Mouse (Mus musculus): ENCODE measurements at regions not wholly inside any gene's neighbourhood (a gene's known extent, or its start where the extent isn't known, plus 50 kb on each side); places are given as distances from the start of the nearest gene placed in this dataset. TPM values are rescaled to one million over a fixed set of nuclear protein-coding genes. Genes with fewer than 3 reads are reported as not detected.
"Not testable (repeated sequence)": the region's sequence is repeated elsewhere in the genome, so short reads cannot be mapped to it uniquely, and the experiment has no call there.

DNA sequence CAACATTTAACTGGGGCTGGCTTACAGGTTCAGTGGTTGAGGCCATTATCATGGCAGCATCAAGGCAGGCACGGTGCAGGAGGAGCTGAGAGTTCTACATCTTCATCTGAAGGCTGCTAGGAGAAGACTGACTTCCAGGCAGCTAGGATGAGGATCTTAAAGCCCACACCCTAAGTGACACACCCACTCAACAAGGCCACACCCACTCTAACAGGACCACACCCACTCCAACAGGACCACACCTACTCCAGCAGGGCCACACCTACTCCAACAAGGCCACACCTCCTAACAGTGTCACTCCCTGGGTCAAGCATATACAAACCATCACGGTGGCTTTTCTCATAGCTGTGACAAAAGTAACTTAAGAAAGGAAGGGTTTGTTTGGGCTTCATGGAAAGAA is 68.0 kb upstream of the Med13l start:
- not testable (repeated sequence) for H3K36me3 ChIP-seq; H3K4me3 ChIP-seq (replicated peaks); H3K27ac ChIP-seq (replicated peaks); H3K9me3 ChIP-seq (replicated peaks); H3K4me2 ChIP-seq; H3K27me3 ChIP-seq (replicated peaks); H3K9ac ChIP-seq (replicated peaks); ATAC-seq (ENCODE audit: low FRiP score)
- peaks cover 11% of the 10 kb centered on the region for H3K4me1 ChIP-seq
- WGBS: 76% methylated on average over 2 of the region's 2 CpGs

DNA sequence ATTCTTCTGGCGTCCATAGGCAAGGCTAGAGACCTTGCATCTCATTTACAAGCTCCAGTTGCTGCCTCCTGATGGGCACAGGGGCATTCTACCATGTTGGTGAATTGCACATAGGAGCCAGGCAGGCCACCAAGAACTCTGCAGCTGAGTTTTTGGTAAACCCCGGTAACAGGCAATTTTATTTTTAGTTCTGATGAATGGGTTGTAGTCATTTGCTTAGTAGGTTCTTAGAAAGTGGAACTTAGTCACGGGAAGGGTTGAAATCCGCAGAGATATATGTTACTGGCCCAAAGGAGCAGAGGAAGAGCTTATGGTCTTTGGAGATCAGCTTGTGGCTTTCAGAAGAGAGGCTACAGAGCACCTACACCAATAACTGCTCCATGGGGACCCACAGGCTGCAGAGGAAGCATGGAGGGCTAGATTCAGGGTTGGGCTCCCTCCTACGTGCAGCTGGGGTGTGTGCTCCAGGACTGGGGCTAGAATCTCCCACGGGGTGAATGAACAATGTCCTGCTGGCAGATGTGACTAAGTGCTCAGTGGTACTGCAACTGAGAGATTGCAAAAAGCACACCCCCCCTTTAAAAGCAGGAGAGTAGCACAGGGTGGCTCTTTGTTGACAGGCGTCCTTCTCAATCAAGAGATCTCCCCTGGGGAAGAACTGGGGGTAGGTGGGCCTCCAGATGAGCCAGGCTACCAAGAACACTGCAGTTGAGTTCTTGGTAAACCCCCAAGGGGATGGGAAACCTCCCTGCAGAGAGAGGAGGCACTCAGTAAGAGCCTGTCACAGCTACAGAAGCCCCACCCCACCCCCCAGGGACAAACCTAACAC is 65.6 kb upstream of the Med13l start:
- no peak overlapping the region for H3K27ac ChIP-seq (replicated peaks)
- H3K27me3 ChIP-seq (replicated peaks): no peaks in the 10 kb centered on the region
- WGBS: 68% methylated on average over 7 of the region's 7 CpGs
- ATAC-seq (ENCODE audit: low FRiP score): no peak
- no peaks in the 10 kb centered on the region for H3K9me3 ChIP-seq (replicated peaks)
- no peak overlapping the region for H3K4me3 ChIP-seq (replicated peaks)
- no peaks in the 10 kb centered on the region for H3K36me3 ChIP-seq
- peaks cover 11% of the 10 kb centered on the region for H3K4me1 ChIP-seq
- no peak overlapping the region for H3K4me2 ChIP-seq
- H3K9ac ChIP-seq (replicated peaks): no peak overlapping the region

DNA sequence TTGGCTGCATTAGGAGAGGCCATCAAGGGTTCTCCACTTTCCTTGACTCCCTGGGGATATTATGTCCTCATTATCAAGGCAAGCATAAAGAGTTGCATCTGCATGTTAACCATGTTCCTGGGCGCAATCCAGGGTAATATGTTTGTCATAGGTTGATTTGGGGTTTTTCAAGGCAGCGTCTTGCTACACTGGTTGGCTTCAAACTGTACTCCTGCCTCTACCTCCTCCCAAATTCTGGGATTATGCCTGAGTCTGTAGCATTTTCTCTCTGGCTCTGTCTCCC is 65.1 kb upstream of the Med13l start:
- peaks cover 11% of the 10 kb centered on the region for H3K4me1 ChIP-seq
- ATAC-seq (ENCODE audit: low FRiP score): no peak
- H3K27me3 ChIP-seq (replicated peaks): no peaks in the 10 kb centered on the region
- H3K9me3 ChIP-seq (replicated peaks): no peaks in the 10 kb centered on the region
- H3K27ac ChIP-seq (replicated peaks): no peak overlapping the region
- 54% methylated on average over 2 of the region's 2 CpGs for WGBS
- H3K4me3 ChIP-seq (replicated peaks): no peak overlapping the region
- no peaks in the 10 kb centered on the region for H3K36me3 ChIP-seq
- H3K4me2 ChIP-seq: no peak overlapping the region
- no peak overlapping the region for H3K9ac ChIP-seq (replicated peaks)

DNA sequence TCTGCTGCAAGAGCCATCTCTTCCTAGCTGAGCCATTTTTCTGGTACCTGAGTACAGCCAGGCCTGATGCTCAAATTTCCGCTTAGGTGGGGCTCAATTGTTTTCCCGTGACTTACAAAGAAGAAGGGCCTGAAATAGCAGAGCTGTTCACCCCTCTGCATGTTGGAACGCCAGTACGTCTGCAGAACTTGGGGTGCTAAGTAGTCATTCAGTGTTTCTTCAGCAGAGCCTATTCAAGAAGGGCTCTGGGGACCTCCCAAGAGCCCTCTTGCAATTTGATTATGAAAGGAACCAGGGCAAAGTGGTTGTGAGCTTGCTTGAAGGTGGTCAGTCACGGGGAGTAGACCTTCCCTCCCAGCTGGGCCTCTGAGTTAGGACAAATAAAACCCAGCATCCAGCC is 58.9 kb upstream of the Med13l start:
- H3K4me1 ChIP-seq: no peaks in the 10 kb centered on the region
- no peak overlapping the region for H3K27ac ChIP-seq (replicated peaks)
- no peaks in the 10 kb centered on the region for H3K36me3 ChIP-seq
- no peaks in the 10 kb centered on the region for H3K27me3 ChIP-seq (replicated peaks)
- no peaks in the 10 kb centered on the region for H3K9me3 ChIP-seq (replicated peaks)
- no peak overlapping the region for H3K4me3 ChIP-seq (replicated peaks)
- no peak overlapping the region for H3K9ac ChIP-seq (replicated peaks)
- no peak for ATAC-seq (ENCODE audit: low FRiP score)
- H3K4me2 ChIP-seq: no peak overlapping the region
- WGBS: 73% methylated on average over 5 of the region's 5 CpGs

DNA sequence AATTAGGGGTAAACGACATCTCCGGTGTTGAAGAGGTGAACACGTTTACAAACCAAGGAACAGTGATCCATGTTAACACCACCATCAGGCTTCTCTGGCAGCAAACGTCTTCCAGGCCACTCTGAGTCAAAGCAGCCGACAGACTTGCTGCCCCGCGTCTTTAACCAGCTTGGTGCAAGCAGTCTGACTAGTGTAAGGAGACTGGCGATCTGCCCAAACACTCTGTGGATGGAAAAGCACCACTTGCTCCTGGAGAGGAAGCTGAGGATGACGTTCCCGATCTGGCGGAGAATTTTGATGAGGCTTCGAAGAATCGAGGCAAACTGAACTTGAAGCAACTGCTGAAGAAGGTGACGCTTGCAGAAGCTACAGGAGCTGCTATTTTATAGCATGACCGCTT is 57.5 kb upstream of the Med13l start:
- no peak for ATAC-seq (ENCODE audit: low FRiP score)
- Histone ChIP-seq H3K9me3 (replicated peaks) (no peaks in the 10 kb centered on the region), H3K9ac (replicated peaks) (no peak overlapping the region), H3K27me3 (replicated peaks) (no peaks in the 10 kb centered on the region), H3K4me1 (no peaks in the 10 kb centered on the region), H3K36me3 (no peaks in the 10 kb centered on the region), H3K4me2 (no peak overlapping the region), H3K27ac (replicated peaks) (no peak overlapping the region), H3K4me3 (replicated peaks) (no peak overlapping the region)
- WGBS: 68% methylated on average over 15 of the region's 15 CpGs

DNA sequence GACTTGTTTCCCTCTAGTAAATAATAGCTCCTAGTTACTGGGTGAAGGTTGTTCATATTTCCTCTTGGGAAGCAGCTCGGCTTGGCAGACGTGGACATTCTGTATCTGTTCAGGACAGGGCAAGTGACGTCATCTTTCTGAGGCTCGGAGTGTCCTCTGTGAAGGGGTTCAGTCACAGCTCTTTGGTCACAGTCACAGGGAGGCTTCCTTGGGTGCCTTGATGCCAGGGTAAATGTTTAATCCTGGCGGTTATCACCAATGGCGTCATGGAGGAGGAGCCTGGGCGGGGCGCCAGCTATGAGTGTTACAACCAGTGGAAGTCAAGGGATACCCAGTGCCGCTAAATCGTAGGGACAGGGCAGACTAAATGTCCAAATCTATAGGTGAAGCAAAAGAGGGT is 56.3 kb upstream of the Med13l start:
- H3K36me3 ChIP-seq: no peaks in the 10 kb centered on the region
- no peaks in the 10 kb centered on the region for H3K9me3 ChIP-seq (replicated peaks)
- H3K4me2 ChIP-seq: no peak overlapping the region
- no peak for ATAC-seq (ENCODE audit: low FRiP score)
- H3K4me1 ChIP-seq: no peaks in the 10 kb centered on the region
- no peaks in the 10 kb centered on the region for H3K27me3 ChIP-seq (replicated peaks)
- WGBS: 93% methylated on average over 10 of the region's 10 CpGs
- H3K4me3 ChIP-seq (replicated peaks): no peak overlapping the region
- no peak overlapping the region for H3K27ac ChIP-seq (replicated peaks)
- no peak overlapping the region for H3K9ac ChIP-seq (replicated peaks)

DNA sequence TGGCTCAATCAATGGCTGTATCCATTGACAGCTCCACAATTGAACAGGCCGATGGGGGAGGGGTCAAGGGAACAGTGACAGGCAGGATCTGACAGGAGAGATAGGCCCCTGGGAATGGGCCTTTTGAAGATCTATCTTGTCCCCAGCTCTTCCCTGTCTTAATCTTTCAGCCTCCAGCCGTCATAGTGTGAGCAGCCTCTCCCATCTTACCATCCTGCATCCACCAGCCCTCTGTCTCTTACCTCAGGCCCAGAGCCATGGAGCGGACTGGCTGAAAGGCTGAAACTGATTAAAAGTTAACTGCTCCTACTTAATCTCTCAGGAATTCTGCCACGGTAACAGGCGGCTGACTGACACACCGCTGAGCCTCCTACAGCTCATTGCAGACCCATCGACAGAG is 55.6 kb upstream of the Med13l start:
- Histone ChIP-seq H3K4me3 (replicated peaks) (no peak overlapping the region), H3K4me2 (no peak overlapping the region), H3K36me3 (no peaks in the 10 kb centered on the region), H3K27me3 (replicated peaks) (no peaks in the 10 kb centered on the region), H3K9me3 (replicated peaks) (no peaks in the 10 kb centered on the region), H3K4me1 (no peaks in the 10 kb centered on the region), H3K9ac (replicated peaks) (no peak overlapping the region), H3K27ac (replicated peaks) (no peak overlapping the region)
- 48% methylated on average over 7 of the region's 7 CpGs for WGBS
- no peak for ATAC-seq (ENCODE audit: low FRiP score)

DNA sequence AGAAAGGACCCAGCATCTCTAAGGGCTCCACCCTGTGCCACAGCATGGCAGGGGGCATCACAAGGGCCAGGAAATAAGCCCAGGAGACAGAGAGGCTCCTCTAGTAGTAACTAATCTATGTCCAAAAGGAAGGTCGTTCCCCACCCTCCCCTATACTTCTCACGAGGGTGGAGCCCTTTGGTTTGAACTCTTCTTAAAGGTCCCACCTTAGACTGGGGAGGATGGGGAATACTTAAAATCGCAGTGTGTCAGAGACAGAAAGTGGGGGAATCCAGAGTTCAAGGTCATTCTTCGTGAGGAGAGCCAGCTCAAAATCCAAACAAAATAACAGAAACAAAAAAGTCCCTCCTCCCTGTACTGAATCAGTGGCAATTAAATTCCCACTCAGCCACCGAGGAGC is 50.6 kb upstream of the Med13l start:
- H3K27ac ChIP-seq (replicated peaks): no peak overlapping the region
- H3K4me3 ChIP-seq (replicated peaks): no peak overlapping the region
- H3K9me3 ChIP-seq (replicated peaks): no peaks in the 10 kb centered on the region
- H3K27me3 ChIP-seq (replicated peaks): peaks cover 6% of the 10 kb centered on the region; the same call in 1 of the 2 replicates
- no peak overlapping the region for H3K4me2 ChIP-seq
- ATAC-seq (ENCODE audit: low FRiP score): no peak
- H3K4me1 ChIP-seq: peaks cover 20% of the 10 kb centered on the region
- H3K36me3 ChIP-seq: no peaks in the 10 kb centered on the region
- 60% methylated on average over 5 of the region's 5 CpGs for WGBS
- H3K9ac ChIP-seq (replicated peaks): no peak overlapping the region

Small RNA genes lying in the stretch of these regions (microRNA-seq; reads per million reads assigned to microRNA genes)
- gene Gm26455: not detected

All from neural tube, embryonic 15.5 days (tissue).